Mouse (Mus musculus) ES-E14 (cell line): Measurements from ENCODE around the gene Acads. TPM values are rescaled to one million over a fixed set of nuclear protein-coding genes. Genes with fewer than 3 reads are reported as not detected.
"Not testable (repeated sequence)": the region's sequence is repeated elsewhere in the genome, so short reads cannot be mapped to it uniquely, and the experiment has no call there.

ENCODE experiments used
- DNase-seq: peaks from one replicate; pipeline ENCODE4 v3.0.0-alpha.2; 2013; ENCODE audit warnings: low read depth, low spot score
- H3K27ac ChIP-seq: 2 replicates; pipeline ENCODE4 v1.5.1; 2012; ENCODE audit warnings: low read depth, mild to moderate bottlenecking, low read length, moderate library complexity, mixed read lengths; ENCODE audit not compliant: poor library complexity, insufficient read depth, severe bottlenecking
- H3K36me3 ChIP-seq: 2 replicates; pipeline ENCODE4 v1.6.1; 2012; ENCODE audit warnings: mild to moderate bottlenecking, low read length, moderate library complexity, mixed read lengths; ENCODE audit not compliant: control insufficient read depth, poor library complexity, insufficient read depth, severe bottlenecking
- H3K4me1 ChIP-seq, 2 experiments: fragments of 150-350 bp in 1 of 2; sonication (generic) in 1 of 2; 2 replicates each; pipeline ENCODE4 v1.6.1; 2012; ENCODE audit warnings: low read length in 2 of 2, mild to moderate bottlenecking in 1 of 2, mixed read lengths in 1 of 2; ENCODE audit not compliant: control insufficient read depth in 2 of 2, insufficient read depth in 2 of 2, poor library complexity in 1 of 2
- H3K4me3 ChIP-seq, 2 experiments: fragments of 150-350 bp in 1 of 2; sonication (generic) in 1 of 2; 2 replicates each; pipeline ENCODE4 v1.5.1; 2012; ENCODE audit warnings: low read length in 2 of 2, low read depth in 1 of 2, mild to moderate bottlenecking in 1 of 2, mixed read lengths in 1 of 2; ENCODE audit not compliant: insufficient read depth in 1 of 2, poor library complexity in 1 of 2, severe bottlenecking in 1 of 2
- H3K9ac ChIP-seq: 2 replicates; pipeline ENCODE4 v1.6.1; 2012; ENCODE audit warnings: low read depth, mild to moderate bottlenecking, low read length, mixed read lengths; ENCODE audit not compliant: poor library complexity, insufficient read depth, severe bottlenecking
- H3K9me3 ChIP-seq: fragments of 150-350 bp; sonication (generic); 2 replicates; pipeline ENCODE4 v1.6.1; 2012; ENCODE audit warnings: low read depth, mild to moderate bottlenecking, low read length; ENCODE audit not compliant: control insufficient read depth, insufficient read depth
- CHD2 ChIP-seq: IDR thresholded peaks from 2 replicates; pipeline ENCODE4 v1.6.1; 2014; ENCODE audit warnings: mild to moderate bottlenecking, low read depth, low read length, inconsistent platforms
- HCFC1 ChIP-seq: IDR thresholded peaks from 2 replicates; pipeline ENCODE4 v1.6.1; 2012; ENCODE audit warnings: low read length, inconsistent platforms, borderline replicate concordance; ENCODE audit not compliant: insufficient read depth
- MAFK ChIP-seq: IDR thresholded peaks from 2 replicates; pipeline ENCODE4 v1.6.1; 2014; ENCODE audit warnings: mild to moderate bottlenecking, low read depth, low read length, inconsistent platforms; ENCODE audit not compliant: insufficient read depth
- ZC3H11A ChIP-seq: IDR thresholded peaks from 2 replicates; pipeline ENCODE4 v1.6.1; 2012; ENCODE audit warnings: low read depth, mild to moderate bottlenecking, inconsistent platforms, low read length, borderline replicate concordance
- ZNF384 ChIP-seq: IDR thresholded peaks from 2 replicates; pipeline ENCODE4 v1.6.1; 2012; ENCODE audit warnings: low read depth, low read length, inconsistent platforms
- in situ Hi-C, 2 experiments: fragments of 600-800 bp; cut with MboI; formaldehyde crosslinking; loops; one replicate each; pipeline ENCODE4 v1.15.1; 2025; ENCODE audit warnings: low sequenced_read_pairs in 2 of 2, inconsistent platforms in 1 of 2; ENCODE audit not compliant: unreplicated experiment in 2 of 2
- total RNA-seq: library from RNA; depleted of rRNA; stranded (reverse); fragments of 300-350 nt; gene quantifications from 2 replicates; pipeline ENCODE4 v1.2.3, GENCODE M21; 2012

The Acads gene
- total RNA-seq, 1 experiment = 41.1 TPM

DNA sequence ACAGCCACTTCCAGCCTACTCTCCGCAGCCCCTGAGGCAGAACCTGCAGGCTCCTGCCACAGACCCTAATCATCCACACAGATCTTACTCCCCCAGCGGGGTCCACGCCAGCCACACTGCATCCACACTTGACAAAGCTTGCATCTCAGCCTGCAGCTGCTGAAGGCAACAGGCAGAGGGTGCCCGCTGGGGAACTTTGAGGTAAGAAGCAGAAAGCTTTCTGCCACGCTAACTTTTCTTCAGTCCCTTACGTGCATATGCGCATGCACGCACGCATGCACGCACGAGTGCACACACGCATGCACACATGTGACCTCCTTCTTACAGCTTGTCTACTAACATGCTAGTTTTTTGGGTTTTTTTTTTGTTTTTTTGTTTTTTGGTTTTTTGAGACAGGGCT is 5.9 kb downstream of the Acads start:
- no peak for DNase-seq
- Histone ChIP-seq H3K27ac (no peak overlapping the region), H3K4me3 (no peak overlapping the region), H3K9ac (no peak overlapping the region), H3K4me1 (peaks cover 3 to 17% of the 10 kb centered on the region in 2 experiments; a peak in 2 of 4 replicates), H3K36me3 (peaks cover 5% of the 10 kb centered on the region; the same call in 1 of the 2 replicates), H3K9me3 (no peaks in the 10 kb centered on the region)
- in situ Hi-C loops = no loop called here
- TF ChIP-seq ZNF384 (no peak), ZC3H11A (no peak), CHD2 (no peak), MAFK (no peak), HCFC1 (no peak)

DNA sequence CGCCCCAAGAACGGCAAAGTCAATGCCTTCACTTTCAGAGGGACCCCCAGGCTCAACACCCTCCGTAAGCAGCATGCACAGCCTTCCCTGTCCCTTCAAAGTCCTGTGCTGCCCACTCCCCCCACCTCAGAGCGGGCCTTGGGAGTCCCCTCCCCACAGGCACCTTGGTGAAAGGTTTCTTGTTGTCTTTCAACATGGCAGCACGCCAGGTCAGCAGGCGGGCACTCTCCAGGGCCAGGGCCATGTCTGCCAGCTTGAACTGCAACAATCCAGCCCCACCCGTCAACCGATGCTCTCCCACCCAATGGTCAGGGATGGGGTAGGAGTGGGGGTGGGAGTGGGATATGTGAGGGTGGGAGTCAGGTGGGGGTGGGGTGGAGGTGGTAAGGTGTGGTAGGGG is 8.0 kb downstream of the Acads start:
- Histone ChIP-seq H3K27ac (no peak overlapping the region), H3K9ac (0 out of 2 replicates have a peak overlapping the region, but pooled peaks have one; percentile 4), H3K36me3 (peaks cover 5% of the 10 kb centered on the region; the same call in 1 of the 2 replicates), H3K4me3 (no peak overlapping the region), H3K4me1 (peaks cover 0 to 17% of the 10 kb centered on the region in 2 experiments; a peak in 2 of 4 replicates), H3K9me3 (no peaks in the 10 kb centered on the region)
- in situ Hi-C loops = no loop called here
- no peak for DNase-seq
- TF ChIP-seq ZC3H11A = no peak
- TF ChIP-seq CHD2 = no peak
- TF ChIP-seq ZNF384 = no peak
- TF ChIP-seq HCFC1 = no peak
- no peak for TF ChIP-seq MAFK

DNA sequence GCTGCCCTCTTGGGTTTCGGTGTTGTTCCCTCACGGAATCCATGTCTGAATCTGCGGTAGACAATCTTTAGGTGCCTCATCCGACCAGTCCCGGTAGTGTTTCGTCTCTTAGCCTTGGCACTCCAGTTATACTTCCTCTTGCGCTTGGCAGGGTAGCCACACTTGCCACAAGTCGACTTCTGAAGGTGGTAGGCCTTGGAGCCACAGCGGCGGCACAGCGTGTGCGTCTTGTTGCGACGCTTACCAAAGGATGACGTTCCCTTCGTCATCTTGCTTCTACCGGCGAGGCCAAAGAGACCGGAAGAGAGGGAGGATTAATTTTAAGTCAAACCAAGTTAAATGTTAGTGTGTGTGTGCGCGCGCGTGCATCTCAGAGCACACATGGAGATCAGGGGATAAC is 15.9 kb downstream of the Acads start:
- H3K36me3 ChIP-seq = peaks cover 11% of the 10 kb centered on the region

DNA sequence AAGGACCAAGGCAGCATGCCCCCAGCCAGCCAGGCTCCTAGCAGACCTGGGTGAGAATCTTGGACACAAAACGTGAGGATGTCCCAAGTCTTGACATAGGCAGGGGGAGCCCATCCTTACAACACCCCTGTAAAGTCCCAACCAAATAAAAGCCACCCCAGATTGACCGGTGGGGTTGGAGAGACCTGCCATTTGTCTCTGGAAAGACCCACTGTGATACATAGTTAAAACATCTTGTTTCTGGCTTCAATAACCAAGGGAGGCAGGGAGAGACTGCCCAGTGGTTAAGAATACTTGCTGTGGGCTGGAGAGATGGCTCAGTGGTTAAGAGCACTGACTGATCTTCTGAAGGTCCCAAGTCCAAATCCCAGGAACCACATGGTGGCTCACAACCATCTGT is 16.9 kb downstream of the Acads start:
- no peak for TF ChIP-seq HCFC1
- no peak for TF ChIP-seq MAFK
- no peak for TF ChIP-seq CHD2
- TF ChIP-seq ZC3H11A = no peak
- TF ChIP-seq ZNF384 = no peak
- no peaks in the 10 kb centered on the region for H3K9me3 ChIP-seq
- H3K4me1 ChIP-seq = no peaks in the 10 kb centered on the region
- H3K27ac ChIP-seq = no peak overlapping the region
- no peak for DNase-seq
- peaks cover 15% of the 10 kb centered on the region for H3K36me3 ChIP-seq
- in situ Hi-C loops = loop anchor here in 1 of 2 experiments (10.0 kb wide), 1 partner anchor 127 kb away; the partner anchor contains the start of gene Hnf1a
- no peak overlapping the region for H3K4me3 ChIP-seq
- no peak overlapping the region for H3K9ac ChIP-seq

More for the DNA sequence above, 15.9 kb downstream of the Acads start:
- not testable (repeated sequence) for DNase-seq, H3K9ac ChIP-seq, H3K4me1 ChIP-seq, H3K9me3 ChIP-seq, H3K27ac ChIP-seq, H3K4me3 ChIP-seq
- in situ Hi-C loops = loop anchor here in 1 of 2 experiments (10.0 kb wide), 1 partner anchor 128 kb away; the partner anchor contains the start of gene Hnf1a

DNA sequence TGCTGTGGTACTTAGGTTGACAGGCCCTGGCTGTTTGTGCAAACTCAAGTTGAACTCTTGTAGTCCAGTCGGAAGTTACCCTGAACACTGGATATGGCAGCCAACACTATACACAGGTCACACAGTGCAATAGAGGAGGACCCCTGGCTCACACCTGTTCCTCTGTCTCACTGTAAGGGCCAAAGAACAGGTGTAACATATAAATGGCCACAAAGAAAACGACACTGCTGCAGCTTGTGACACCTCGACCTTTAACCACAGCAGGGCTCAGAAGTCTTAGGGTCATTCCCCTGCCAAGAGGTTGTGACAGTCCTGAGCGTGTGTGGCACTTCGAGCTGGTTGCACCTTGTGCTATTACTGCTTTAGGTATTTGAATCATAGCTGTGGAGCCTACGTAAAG is 18.7 kb downstream of the Acads start:
- TF ChIP-seq ZC3H11A (no peak), CHD2 (no peak), HCFC1 (no peak), ZNF384 (no peak), MAFK (no peak)
- Histone ChIP-seq H3K36me3 (peaks cover 29% of the 10 kb centered on the region), H3K4me3 (no peak overlapping the region), H3K9ac (no peak overlapping the region), H3K4me1 (no peaks in the 10 kb centered on the region), H3K27ac (no peak overlapping the region), H3K9me3 (no peaks in the 10 kb centered on the region)
- no peak for DNase-seq
- in situ Hi-C loops = loop anchor here in 1 of 2 experiments (10.0 kb wide), 1 partner anchor 126 kb away; the partner anchor contains the start of gene Hnf1a
